Mouse (Mus musculus) frontal cortex, adult (tissue): Measurements from ENCODE around the gene Ephb2.

Experiments used
- ATAC-seq: cut with Nextera tagmentation; 2 replicates; pipeline ENCODE4 v1.9.2; 2017; ENCODE audit warnings: mild to moderate bottlenecking, moderate library complexity, mixed read lengths; ENCODE audit not compliant: low TSS enrichment

Ephb2 gene

DNA sequence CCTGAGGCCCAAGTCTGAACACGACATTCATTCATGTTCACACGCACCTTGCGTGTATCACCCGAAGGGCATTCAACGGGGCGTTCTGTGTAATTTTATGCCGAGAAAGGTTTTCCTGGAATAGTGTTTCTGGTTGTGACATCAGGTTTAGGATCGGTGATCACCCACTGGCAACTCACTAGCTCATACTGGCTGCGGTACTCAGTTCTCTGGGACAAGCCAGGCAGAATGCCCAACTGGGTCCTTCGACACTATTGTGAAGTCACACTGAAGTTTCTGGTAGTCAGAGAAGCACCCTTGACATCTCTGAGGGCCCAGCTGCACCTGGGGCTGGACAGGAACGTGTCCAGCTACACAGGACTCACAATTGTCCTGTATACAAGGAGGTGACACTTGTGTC is 132.4 kb downstream of the Ephb2 start:
- no peak for ATAC-seq

DNA sequence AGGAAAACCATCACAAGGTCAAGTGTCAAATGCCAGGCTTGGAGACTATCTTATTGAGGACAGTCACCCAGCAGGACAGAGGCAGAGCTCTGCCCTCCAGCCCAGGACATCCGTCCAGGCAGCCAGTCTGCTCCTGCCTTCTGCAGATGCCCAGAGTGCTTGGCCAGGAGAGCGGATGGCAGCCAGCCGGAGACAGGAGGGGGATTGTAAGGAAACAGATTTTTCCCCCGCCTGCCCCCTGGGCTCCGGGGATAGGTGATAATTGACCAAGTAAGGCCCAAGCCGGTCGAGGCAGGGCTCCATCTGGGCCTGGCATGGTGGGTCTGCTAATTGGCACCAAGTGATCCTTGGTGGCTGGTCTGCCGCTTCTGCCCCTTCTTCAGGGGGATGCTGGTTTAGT is 133.3 kb downstream of the Ephb2 start:
- no peak for ATAC-seq

DNA sequence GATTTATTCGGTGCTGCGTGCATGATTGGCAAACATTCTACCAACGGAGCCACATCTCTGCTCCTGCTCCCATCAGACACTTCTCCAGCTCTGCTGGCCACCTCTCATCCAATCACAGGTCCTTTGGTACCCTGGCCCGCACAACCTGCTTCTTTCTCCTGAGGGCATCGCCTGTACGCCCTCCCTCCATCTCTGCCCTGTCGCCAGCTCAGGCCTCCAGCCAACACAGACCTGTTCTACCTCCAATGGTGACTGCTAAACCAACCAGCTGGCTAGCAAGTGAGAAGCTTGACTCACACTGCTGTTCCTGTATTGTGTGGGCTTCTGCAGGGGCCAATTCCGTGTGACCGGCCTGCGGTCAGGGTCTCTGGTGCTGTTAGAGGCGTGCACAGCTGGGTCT is 134.6 kb downstream of the Ephb2 start:
- ATAC-seq: no peak

DNA sequence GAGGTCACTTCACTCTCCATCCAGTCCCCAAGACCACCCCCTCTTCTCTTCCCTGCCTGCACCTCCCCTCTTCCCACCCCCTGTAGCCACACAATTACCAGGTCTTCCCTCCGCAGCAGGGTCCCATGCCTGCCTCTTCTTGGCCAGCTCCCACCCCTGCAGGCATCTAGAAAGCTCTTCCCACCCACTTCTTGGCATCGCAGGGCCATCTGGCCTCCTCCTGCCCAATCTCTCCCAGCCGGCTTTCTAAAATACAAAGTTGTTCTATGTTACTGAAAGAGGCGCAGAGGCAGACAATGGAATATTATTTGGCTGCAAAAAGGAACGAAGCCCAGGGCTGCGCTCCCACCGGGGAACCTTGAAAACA is 136.7 kb downstream of the Ephb2 start:
- 0 out of 2 replicates have a peak, but pooled peaks have one; percentile 71 for ATAC-seq

DNA sequence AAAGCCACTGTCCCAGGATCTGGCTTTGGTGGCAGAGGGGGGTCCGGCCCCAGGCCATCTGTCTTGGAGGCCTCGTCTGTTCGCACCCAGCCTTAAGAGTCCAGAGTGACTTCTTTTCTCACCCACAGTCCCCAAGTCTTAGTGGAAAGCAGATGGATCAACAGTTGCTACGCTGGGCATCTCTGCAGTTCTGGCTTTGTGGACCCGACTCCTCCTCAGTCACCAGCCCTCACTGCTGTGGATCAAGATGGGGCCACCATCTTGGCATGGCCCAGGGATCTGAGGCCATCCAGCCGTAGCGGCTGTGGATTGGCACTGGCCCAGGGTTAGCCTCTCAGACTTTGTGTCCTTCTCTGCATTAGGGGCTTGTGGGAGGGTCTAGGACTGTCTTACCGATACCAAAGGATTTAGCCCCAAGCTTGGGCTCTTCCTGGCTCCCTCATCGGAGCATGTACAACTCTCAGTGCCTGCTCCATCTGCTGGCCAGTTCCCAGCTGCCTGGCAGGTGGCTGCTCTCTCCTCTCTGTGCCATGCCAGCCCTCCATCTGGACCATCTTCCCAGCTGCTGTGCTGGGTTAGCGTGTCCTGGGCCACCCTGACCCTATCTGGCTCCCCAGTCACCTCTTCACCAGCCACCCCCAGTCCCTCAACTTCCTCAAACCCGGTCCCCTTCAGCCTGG is 137.2 kb downstream of the Ephb2 start:
- ATAC-seq: peak; percentile 47; the same call in 1 of the 2 replicates

DNA sequence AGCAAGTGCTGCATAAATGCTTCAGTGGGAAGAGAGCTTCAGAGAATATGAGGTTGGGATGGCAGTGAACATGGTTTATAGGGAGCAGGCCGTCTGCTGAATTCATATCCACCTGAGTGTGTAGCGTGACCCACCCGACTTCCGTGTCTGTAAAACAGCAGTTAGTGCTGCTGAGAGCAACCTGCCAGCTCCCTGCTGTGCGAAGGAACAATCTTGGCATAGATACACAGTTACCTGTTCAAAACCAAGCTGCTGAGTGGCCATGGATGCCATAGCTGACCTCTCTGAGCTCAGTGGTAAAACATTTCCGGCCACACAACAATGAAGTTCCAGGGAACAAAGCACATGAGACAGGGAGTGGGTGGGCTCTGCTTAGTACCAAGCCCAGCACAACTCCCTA is 138.5 kb downstream of the Ephb2 start:
- no peak for ATAC-seq

DNA sequence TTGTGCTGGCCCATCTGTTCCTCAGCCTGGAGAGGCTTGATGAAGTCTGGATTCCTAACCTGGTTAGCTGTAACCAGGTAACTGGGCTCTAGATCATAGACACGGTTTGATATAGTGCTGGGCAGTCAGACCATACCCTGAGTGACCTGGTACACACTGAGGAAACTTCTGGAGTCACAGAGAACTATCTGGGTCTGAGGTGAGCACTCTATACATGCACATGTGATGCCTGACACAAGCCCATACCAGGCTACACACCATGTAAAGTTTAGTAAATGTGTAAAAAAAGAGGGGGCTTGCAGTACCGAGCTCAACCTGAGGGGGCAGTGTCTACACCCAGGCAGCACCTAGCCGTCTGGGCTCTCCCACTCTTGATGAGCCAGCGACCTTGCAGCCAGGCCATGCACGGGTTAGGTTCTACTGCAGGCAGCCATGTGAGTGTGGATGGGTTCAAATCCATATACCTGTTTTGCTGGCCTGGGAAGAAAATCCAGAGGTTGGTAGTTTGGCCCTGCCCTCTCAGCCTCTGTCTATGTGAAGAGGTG is 139.3 kb downstream of the Ephb2 start:
- ATAC-seq: 0 out of 2 replicates have a peak, but pooled peaks have one; percentile 25

DNA sequence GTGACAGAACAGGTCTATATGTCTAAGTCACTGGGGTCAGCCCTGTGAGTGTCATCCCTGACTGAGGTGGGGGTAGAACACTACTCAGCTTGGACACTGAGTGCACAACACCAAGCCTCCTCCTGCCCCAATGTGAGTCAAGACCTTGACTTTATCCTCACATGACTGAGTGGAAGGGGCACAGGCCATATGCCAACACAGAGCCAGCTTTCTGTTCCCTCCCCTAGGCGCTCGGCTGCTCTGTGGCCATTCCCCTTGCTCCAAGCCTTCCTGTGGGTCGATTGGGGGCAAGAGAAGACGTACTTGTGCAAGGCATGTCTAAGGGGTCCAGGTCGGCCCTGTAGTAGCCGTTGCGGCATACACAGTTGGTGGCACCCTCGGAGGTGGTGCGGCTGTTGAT is 140.1 kb downstream of the Ephb2 start:
- no peak for ATAC-seq

DNA sequence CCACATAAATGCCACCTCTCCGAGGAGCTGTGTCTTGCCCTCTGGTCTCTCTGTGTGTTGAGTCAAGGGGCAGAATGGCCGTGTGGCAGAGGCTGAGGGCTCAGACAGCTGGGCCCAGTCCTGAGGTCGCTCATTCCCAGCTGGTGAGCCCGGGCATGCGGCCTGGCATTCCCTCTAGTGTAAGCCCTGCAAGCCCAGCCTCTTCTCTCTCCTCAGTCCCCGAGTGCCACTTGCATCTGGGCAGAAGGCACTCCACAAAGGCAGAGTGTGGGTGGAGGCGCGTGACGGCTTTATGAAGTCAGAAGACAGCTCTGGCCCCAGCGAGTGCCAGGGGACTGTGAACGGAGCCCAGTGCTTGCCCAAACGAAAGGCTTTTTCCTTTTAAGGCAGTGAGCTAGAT is 145.8 kb downstream of the Ephb2 start:
- ATAC-seq: peak; percentile 95

DNA sequence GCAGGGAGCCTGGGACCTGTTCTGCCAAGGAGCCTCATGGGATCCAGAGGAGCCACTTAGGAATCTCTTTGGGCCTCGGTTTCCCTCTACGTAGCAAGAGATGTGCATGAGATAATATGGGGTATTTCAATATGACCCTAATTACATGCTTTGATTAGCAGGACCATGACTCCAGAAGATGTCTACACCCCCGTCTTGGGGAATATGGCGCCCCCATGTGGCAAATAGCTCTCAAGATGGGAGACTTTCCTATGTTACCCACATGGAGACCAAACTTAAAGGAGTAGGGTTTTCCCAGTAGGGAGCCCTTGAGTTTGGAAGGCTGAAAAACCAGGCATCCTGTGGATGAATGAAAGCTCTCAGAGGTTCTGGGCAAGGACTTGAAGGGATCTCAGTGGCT is 147.7 kb downstream of the Ephb2 start:
- no peak for ATAC-seq

DNA sequence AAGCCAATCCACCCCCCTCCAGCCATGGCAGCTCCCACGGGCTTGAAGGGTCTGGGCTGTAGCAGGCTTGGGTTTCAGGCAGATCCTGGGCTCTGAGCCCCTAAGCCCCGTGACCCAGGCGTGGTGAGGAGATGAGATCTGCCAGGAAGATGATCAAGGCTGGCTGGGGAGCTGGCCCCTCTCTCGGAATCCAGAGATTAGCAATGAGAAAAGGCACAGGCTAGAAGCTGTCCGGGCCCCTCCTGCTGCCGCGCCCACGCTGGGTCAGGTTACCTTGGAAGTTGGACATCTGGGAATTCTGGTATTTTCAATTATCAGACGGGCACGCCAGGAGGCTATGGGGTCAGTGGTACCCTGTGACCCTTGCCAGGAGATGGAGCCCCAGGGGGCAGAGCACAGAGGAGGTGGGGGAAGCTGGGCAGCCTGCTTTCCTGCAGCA is 150.3 kb downstream of the Ephb2 start:
- no peak for ATAC-seq

DNA sequence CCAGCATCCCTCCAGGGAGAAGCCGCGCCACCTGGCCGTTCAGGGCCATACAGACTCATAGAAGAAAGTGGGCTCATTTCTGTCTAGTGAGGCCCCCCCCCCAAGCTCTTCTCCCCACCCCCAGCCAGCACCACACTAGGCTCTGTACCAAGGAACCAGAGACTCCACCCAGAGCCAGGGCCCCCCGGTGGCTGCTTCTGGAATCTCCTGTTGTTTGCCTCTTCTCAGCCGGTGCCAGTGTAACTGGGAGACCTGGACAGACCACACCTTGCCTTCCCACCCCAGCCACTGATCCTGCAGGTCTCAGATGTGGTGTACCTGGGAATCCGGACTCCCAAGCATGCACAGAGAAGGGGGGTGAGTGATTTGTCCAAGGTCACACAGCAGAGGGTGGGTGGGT is 151.3 kb downstream of the Ephb2 start:
- ATAC-seq: no peak

DNA sequence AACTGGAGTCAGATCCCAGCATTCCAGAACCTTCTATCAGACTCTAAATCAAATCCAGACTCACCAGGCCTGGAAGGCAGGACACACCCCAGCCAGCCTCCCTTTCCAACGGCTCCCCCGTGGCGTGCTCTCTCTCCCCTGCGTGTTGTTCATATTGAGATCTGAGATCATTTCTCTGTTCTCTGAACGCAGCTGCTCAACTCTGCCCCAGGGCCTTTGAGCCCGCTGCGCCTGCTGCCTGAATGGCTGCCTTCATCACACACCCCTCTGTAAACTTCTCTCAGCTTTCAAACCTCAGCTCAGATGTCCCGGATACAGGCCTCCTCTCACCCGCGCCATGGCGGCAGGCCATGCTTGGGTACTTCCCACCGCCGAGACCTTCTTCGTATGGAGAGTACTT is 155.1 kb downstream of the Ephb2 start:
- ATAC-seq: no peak

DNA sequence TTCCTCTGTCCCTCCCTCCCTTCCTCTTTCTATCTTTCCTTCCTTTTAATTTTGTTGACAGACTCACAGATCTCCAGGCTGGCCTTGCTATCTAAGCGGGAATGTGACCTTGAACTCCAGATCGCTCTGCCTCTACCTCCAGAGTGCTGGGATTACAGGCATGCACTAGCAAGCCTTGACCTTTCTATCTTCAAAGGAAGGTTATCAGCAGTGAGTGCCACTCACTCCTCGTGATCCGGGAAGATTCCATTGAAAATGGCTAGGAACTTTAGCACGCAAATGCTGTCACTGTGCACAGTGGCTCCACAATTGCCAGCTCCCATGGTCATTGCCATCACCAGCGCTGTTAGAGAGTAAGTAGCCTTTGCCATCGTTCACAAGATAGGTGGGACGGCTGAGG is 156.6 kb downstream of the Ephb2 start:
- no peak for ATAC-seq

DNA sequence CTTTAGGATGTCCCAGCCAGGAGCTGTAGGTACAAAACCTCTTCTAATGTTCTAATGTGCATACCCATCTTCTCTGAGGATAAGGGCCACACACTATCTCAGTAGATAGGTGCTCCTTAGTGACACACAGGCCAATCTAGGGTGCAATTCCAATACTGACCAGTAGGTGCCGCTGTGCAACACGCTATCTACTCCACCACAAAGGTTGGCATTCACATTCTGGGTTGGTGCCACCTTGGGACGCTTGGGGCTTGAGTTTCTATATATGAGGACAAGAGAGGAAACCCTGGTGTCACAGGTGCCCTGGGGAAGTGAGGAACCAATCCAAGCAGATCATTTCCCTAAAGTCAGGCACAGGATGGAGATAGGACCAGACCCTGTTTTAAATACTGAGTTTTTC is 157.3 kb downstream of the Ephb2 start:
- ATAC-seq: peak; percentile 66

DNA sequence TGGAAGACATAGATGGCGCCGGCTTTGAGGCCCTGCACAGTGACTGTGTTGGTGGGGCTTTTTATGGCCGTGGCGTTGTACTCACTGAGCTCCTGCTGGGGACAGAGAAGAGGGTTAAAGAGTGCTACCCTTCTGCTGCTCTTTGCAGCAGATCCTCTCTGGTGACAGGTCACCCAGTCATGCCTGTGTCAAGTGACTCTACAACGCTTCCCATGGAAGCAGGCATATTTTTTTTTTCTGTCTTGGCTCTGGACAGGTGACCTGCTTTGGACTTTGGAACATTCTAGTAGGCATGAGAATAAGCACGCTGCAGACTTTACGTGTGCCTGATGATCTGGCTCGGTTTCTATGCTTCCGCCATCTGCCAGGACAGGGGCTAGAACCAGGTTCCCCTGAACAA is 160.3 kb downstream of the Ephb2 start:
- ATAC-seq: no peak

DNA sequence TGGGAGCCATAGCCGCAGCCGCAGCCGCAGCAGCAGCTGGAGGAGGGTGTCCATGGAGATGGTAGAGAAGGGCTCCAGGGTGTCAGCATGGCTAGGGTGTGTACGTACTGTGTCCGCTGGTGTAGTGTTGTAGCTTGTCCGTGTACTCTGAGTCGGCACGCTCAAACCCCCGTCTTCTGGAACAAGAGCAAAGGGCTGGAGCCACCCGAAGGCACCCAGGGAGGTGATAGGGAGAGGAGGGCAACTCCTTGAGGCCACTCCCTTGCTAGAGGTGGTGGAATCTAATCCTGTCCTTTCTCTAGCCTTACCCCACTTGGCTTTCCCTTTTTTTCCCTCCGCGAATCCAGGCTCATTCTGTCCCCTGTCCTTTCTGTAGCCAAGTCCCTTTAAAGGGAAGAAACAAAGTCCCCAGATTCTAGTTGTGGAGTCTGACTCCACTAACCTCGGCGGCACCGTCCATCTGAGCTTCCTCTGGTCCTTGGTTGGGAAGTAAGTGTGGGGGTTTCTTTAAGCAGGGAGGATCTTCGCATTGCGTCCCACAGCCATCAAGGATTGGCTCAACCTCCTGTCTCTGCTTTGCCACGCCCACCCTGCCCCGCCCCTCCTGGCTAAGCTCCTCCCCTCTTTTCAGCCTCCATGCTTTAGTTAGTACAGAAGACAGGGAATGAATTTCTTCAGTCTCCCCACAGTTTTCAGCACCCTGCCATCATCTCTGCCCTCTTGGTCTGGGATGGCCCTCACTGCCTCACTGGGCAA is 163.3 kb downstream of the Ephb2 start:
- ATAC-seq: no peak

DNA sequence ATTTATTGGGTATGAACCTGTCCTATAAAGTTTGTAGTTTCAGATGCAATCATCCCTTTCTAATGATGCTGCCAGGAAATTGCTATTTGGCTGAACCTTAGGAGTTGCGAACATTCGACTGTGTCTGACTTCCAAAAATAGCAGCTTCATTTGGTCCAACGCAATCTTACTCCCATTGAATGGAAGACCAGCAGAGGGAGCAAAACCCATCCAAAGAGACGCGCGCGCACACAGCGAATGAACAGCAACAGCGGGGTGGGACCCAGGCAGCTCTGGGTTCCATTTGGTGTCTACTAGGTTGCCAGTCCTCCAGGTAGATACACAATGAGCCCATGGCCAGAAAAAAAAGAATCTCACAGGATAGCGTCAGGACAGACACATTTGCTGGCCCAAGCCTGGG is 168.0 kb downstream of the Ephb2 start:
- ATAC-seq: peak; percentile 63; the same call in 1 of the 2 replicates

DNA sequence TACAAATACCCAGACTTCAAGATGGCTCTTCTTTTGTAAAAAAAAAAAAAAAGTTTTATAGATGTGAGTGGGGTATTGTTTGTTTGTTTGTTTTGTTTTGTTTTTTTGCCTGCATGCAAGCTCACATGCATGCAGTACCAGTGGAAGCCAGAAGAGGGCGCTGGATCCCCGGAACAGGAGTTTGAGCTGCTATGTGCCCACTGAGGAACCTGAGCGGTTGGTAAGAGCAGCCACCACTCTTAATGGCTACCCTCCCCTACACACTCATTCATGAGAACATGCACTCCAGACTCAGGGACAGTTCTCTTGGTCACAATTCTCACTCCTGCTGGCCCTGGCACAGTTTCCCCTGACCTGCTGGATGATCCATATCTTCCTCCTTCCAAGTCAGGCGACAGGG is 169.8 kb downstream of the Ephb2 start:
- no peak for ATAC-seq

DNA sequence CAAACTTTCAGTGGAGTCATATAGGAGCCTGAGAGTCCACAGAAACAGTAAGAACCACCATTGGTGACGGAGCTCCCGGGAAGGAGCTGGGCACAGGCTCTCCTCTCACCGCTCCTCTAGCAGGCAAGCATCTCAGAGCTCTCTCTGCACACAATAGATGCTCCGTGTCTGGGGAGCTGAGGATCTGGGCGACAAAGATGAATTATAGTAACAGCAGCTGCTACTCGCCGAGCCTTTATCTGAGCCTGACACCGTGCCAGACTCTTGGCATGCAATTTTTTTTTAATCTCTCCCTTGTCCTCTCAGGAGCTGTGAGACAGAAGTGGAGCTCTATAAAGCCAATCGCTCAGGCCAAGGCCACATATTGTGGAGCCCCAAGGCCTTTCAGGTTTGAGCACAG is 170.7 kb downstream of the Ephb2 start:
- peak; percentile 93 for ATAC-seq

DNA sequence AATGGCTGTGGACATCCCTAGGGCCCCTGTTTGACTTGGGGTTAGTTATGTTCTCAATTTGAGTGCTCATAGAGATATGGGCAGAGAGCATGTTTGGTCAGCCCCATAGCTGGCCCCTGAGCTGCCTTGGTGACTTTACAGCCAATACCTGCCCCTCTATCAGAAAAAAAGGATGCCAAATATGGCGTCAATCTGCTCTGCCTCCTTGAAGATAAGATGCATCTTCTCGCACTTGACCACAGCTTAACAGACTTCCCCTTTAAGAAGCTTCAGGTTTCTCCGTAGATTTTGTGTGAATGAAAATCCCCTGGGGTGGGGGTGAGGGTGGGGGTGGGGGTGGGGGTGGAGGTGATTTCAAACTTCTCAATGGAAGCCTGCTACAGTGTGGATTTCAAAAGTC is 177.9 kb downstream of the Ephb2 start:
- ATAC-seq: no peak

DNA sequence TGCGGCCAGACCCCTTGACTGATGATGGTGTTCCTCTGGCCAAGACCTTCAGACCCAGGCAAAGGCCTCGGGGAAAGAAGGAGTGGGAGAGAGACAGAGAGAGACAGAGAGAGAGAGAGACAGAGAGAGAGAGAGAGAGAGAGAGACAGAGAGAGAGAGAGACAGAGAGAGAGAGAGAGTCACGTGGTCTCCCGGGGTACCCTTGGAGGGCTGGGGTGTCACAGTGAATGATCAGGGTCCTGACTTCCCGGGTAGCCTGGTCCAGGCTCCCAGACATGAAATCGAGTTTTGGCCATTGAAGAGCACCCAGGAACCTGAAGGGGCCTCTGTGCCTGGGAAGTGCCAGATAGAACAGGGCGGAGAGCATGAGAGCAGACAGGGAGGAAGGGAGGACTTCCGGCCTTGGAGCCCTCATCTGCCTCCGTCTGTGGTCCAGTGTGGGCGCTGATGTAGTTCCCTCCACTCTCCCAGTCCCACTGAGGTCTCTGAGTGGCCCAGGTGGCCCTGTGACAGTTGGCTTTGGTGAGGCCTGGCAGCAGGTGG is 182.0 kb downstream of the Ephb2 start:
- no peak for ATAC-seq

DNA sequence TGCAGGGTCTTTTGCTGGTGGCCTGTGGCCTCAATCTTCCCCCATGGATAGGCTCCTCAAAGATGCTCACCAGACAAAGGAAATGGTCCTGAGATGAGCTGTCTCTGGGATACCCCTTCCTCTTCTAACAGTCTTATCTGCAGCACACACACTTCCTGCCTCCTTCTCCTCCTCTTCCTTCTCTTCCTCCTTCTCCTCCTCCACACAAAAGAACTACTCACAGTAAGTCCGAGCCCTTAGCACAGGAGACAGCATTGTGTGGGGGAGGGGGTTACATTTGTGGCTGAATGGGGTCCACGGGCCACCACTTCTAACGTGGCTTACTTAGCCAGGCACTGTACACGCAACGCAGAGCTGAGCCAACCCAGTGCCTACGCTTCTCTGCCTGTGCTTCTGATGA is 182.8 kb downstream of the Ephb2 start:
- ATAC-seq: no peak
